ENCODE assay signal across 8 mouse cellular contexts in genomic region chr12:57542746-57543626, GRCm38 (mm10). TPM values are rescaled to one million over a fixed set of nuclear protein-coding genes. Genes with fewer than 3 reads are reported as not detected.
DNase-seq lines count a peak whose midpoint lies in the region; ATAC-seq and TF ChIP-seq lines count a peak whose summit lies in the region.

No protein-coding gene starts in this region.

- H3K27me3 ChIP-seq in hindbrain, embryonic 12.5 days, result peaks cover 89% of the 10 kb centered on the region
- H3K27me3 ChIP-seq in lung, embryonic 14.5 days (ENCODE audit: insufficient read depth, low read length), result peaks cover 76% of the 10 kb centered on the region
- peaks cover 63% of the 10 kb centered on the region for H3K27me3 ChIP-seq in stomach, embryonic 15.5 days (replicated peaks)

- no peak for ATAC-seq in hindbrain, embryonic 12.5 days (ENCODE audit: low FRiP score)
- ATAC-seq in lung, embryonic 14.5 days (ENCODE audit: insufficient read depth), result no peak
- no peak for ATAC-seq in stomach, embryonic 15.5 days (ENCODE audit: insufficient read depth, low FRiP score, low read depth)

- H3K27ac ChIP-seq in hindbrain, embryonic 12.5 days, result 0 out of 2 replicates have a peak overlapping the region, but pooled peaks have one; percentile 30
- H3K27ac ChIP-seq in lung, embryonic 14.5 days (ENCODE audit: low read depth), result peak overlapping the region; percentile 68
- peak overlapping the region; percentile 92 for H3K27ac ChIP-seq in stomach, embryonic 15.5 days

- H3K9ac ChIP-seq in hindbrain, embryonic 12.5 days, result no peak overlapping the region
- H3K9ac ChIP-seq in lung, embryonic 14.5 days, result peak overlapping the region; percentile 80
- H3K9ac ChIP-seq in stomach, embryonic 15.5 days, result peak overlapping the region; percentile 8; the same call in 1 of the 2 replicates

- H3K4me2 ChIP-seq in hindbrain, embryonic 12.5 days (replicated peaks), result peak overlapping the region; percentile 13
- peak overlapping the region; percentile 57 for H3K4me2 ChIP-seq in lung, embryonic 14.5 days
- peak overlapping the region; percentile 40 for H3K4me2 ChIP-seq in stomach, embryonic 15.5 days

- no peaks in the 10 kb centered on the region for H3K9me3 ChIP-seq in hindbrain, embryonic 12.5 days (replicated peaks)
- H3K9me3 ChIP-seq in lung, embryonic 14.5 days (ENCODE audit: low read depth, low read length), result no peaks in the 10 kb centered on the region
- no peaks in the 10 kb centered on the region for H3K9me3 ChIP-seq in stomach, embryonic 15.5 days

- no peaks in the 10 kb centered on the region for H3K36me3 ChIP-seq in hindbrain, embryonic 12.5 days
- H3K36me3 ChIP-seq in lung, embryonic 14.5 days (ENCODE audit: insufficient read depth), result peaks cover 11% of the 10 kb centered on the region; the same call in 1 of the 2 replicates
- H3K36me3 ChIP-seq in stomach, embryonic 15.5 days, result no peaks in the 10 kb centered on the region

- TF ChIP-seq CTCF in lung, adult 2 months (IDR thresholded peaks at IDR 0.05; ENCODE audit: insufficient read depth, low read length), result no peak
- TF ChIP-seq CTCF in lung, embryonic 14.5 days (IDR thresholded peaks at IDR 0.05; ENCODE audit: low read depth), result no peak

- WGBS in lung, adult 2 months, result 5% methylated on average over 63 of the region's 63 CpGs
- 1% methylated on average over 60 of the region's 63 CpGs for WGBS in hindbrain, embryonic 12.5 days
- WGBS in lung, embryonic 14.5 days, result 1% methylated on average over 63 of the region's 63 CpGs
- 2% methylated on average over 61 of the region's 63 CpGs for WGBS in stomach, embryonic 15.5 days

- peak overlapping the region; percentile 46 for H3K4me3 ChIP-seq in lung, adult 2 months (replicated peaks; ENCODE audit: extremely low read depth, low read depth, low read length)
- peak overlapping the region; percentile 25 for H3K4me3 ChIP-seq in hindbrain, embryonic 12.5 days
- H3K4me3 ChIP-seq in lung, embryonic 14.5 days (ENCODE audit: low read depth, low read length), result peak overlapping the region; percentile 58
- H3K4me3 ChIP-seq in stomach, embryonic 15.5 days (replicated peaks), result peak overlapping the region; percentile 53

- no peak for TF ChIP-seq POLR2A in lung, adult 2 months (IDR thresholded peaks at IDR 0.05; ENCODE audit: borderline replicate concordance, extremely low read depth, low read depth, low read length)

- peaks cover 7% of the 10 kb centered on the region; the same call in 1 of the 2 replicates for H3K4me1 ChIP-seq in lung, adult 2 months (ENCODE audit: control insufficient read depth, insufficient read depth, low read length)
- peaks cover 19% of the 10 kb centered on the region for H3K4me1 ChIP-seq in hindbrain, embryonic 12.5 days
- no peaks in the 10 kb centered on the region for H3K4me1 ChIP-seq in lung, embryonic 14.5 days (ENCODE audit: insufficient read depth)
- peaks cover 25% of the 10 kb centered on the region for H3K4me1 ChIP-seq in stomach, embryonic 15.5 days

- DNase-seq in lung, adult 2 months, result peak; percentile 70
- no peak for DNase-seq in lung, postnatal 25 days (ENCODE audit: low spot score)
- DNase-seq in lung, embryonic 14.5 days, result no peak
- no peak for DNase-seq in spleen, postnatal 10 days (ENCODE audit: low spot score in 2 of 2)
- no peak for DNase-seq in cerebellum, adult 9-10 months
- no peak for DNase-seq in kidney, postnatal 10 days

RNA-seq across cellular contexts. Expression of gene Foxa1, which starts 3.7 kb away (rescaled TPM):
- polyA plus RNA-seq in lung, adult 2 months (2012; rRNA removed), result 28.5 and 31.1 TPM in 2 replicates
- polyA plus RNA-seq in hindbrain, embryonic 12.5 days (2016; fragmentation: Nextera tagmentation; extraction: Ambion mirVana), result 2.8 and 3.0 TPM in 2 replicates
- polyA plus RNA-seq in lung, embryonic 14.5 days (2014; fragmentation: Nextera tagmentation; extraction: Ambion mirVana), result 21.1 and 22.5 TPM in 2 replicates
- 23.2 and 27.1 TPM in 2 replicates for polyA plus RNA-seq in stomach, embryonic 15.5 days (2015; fragmentation: Nextera tagmentation; extraction: Ambion mirVana)

RNA-seq across cellular contexts. Expression of gene Ttc6, which starts 20.9 kb away (rescaled TPM):
- polyA plus RNA-seq in lung, adult 2 months (2012; rRNA removed), result 3.5 and 5.2 TPM in 2 replicates
- polyA plus RNA-seq in hindbrain, embryonic 12.5 days (2016; fragmentation: Nextera tagmentation; extraction: Ambion mirVana), result 1.6 and 1.9 TPM in 2 replicates
- 6.9 and 7.3 TPM in 2 replicates for polyA plus RNA-seq in lung, embryonic 14.5 days (2014; fragmentation: Nextera tagmentation; extraction: Ambion mirVana)
- 3.8 and 4.2 TPM in 2 replicates for polyA plus RNA-seq in stomach, embryonic 15.5 days (2015; fragmentation: Nextera tagmentation; extraction: Ambion mirVana)

Comparison
In these comparisons a context has a peak if more than half of its experiments do, and no peak if none do; other contexts are left out.
1. H3K27ac ChIP-seq: peak in every context shown above with its lines; median percentile 92 in stomach, embryonic 15.5 days; 68 in lung, embryonic 14.5 days; 30 in hindbrain, embryonic 12.5 days.